Mouse (Mus musculus): ENCODE measurements around the gene Naa80.

GRCm38 (mm10) chr9:107600745-107601144 is 22.1 kb downstream of the Naa80 start:
- TF ChIP-seq TAL1 (IDR thresholded peaks at IDR 0.05; ENCODE audit: low read length) (no peak), GATA1 (IDR thresholded peaks at IDR 0.05; ENCODE audit: low read length) (no peak)

Data from erythroblast, embryonic 14.5 days (primary cell).